Mouse (Mus musculus) stomach, embryonic 14.5 days (tissue): ENCODE measurements at regions not wholly inside any gene's neighbourhood (a gene's known extent, or its start where the extent isn't known, plus 50 kb on each side); places are given as distances from the start of the nearest gene placed in this dataset.

Experiments used
- ATAC-seq: fragments of 200-750 bp; cut with Nextera tagmentation; 2 replicates; pipeline ENCODE4 v1.8.0; 2017; ENCODE audit warnings: low read depth, moderate TSS enrichment; ENCODE audit not compliant: insufficient number of reproducible peaks, insufficient read depth, low FRiP score
- H3K27ac ChIP-seq: fragments of 300-500 bp; sonication (generic); 2 replicates; pipeline ENCODE4 v1.5.1; 2014; ENCODE audit warnings: mild to moderate bottlenecking, low read length, moderate library complexity, mixed read lengths
- H3K27me3 ChIP-seq: fragments of 300-500 bp; sonication (generic); 2 replicates; pipeline ENCODE4 v1.6.1; 2014; ENCODE audit warnings: low read length, control low read depth, mixed read lengths; ENCODE audit not compliant: control insufficient read depth, insufficient read depth
- H3K36me3 ChIP-seq: fragments of 300-500 bp; sonication (generic); 2 replicates; pipeline ENCODE4 v1.6.1; 2014; ENCODE audit warnings: mild to moderate bottlenecking, control low read depth, low read length, moderate library complexity, mixed read lengths; ENCODE audit not compliant: control insufficient read depth, insufficient read depth
- H3K4me1 ChIP-seq: fragments of 300-500 bp; sonication (generic); 2 replicates; pipeline ENCODE4 v1.6.1; 2014; ENCODE audit warnings: low read length, control low read depth, mixed read lengths; ENCODE audit not compliant: control insufficient read depth, insufficient read depth
- H3K4me2 ChIP-seq: fragments of 300-500 bp; sonication (generic); replicated peaks from 2 replicates; pipeline ENCODE4 v1.6.1; 2014; ENCODE audit warnings: low read depth, low read length, control low read depth
- H3K4me3 ChIP-seq: fragments of 300-500 bp; sonication (generic); 2 replicates; pipeline ENCODE4 v1.5.1; 2014; ENCODE audit warnings: low read depth, low read length, control low read depth
- H3K9ac ChIP-seq: fragments of 300-500 bp; sonication (generic); replicated peaks from 2 replicates; pipeline ENCODE4 v1.6.1; 2014; ENCODE audit warnings: low read depth, mild to moderate bottlenecking, control low read depth, low read length, moderate library complexity, mixed read lengths
- H3K9me3 ChIP-seq: fragments of 300-500 bp; sonication (generic); 2 replicates; pipeline ENCODE4 v1.6.1; 2016; ENCODE audit warnings: low read depth, low read length, control low read depth; ENCODE audit not compliant: control insufficient read depth
- WGBS: fragments of 180-500 bp; shearing (Covaris S2); extraction: QIAGEN DNeasy Blood & Tissue Kit; methylation state at CpG from one replicate; pipeline ENCODE4 v1.1.7; 2014; 5-methylcytosine and 5-hydroxymethylcytosine counted together

DNA sequence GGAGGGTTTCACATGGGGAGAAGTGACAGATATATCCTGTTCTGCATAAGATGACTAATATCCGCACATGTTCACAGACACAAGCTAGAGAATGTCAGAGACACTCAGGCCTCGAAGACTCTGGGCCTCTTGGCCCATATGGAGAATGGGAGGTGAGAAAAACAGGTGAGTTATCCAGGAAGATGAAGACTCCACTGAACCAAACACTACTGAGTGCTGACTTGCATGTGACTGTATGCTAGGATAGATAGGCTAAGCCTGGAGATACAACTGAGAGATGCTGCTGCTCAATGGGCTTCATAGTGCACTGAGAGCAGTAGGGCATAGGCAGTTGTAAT is 98.2 kb upstream of the Otud7a start:
- H3K9me3 ChIP-seq: no peaks in the 10 kb centered on the region
- no peaks in the 10 kb centered on the region for H3K27me3 ChIP-seq
- no peak overlapping the region for H3K4me2 ChIP-seq
- no peak for ATAC-seq
- no peak overlapping the region for H3K9ac ChIP-seq
- H3K27ac ChIP-seq: no peak overlapping the region
- H3K36me3 ChIP-seq: no peaks in the 10 kb centered on the region
- WGBS: 87% methylated on average over 2 of the region's 2 CpGs
- H3K4me3 ChIP-seq: no peak overlapping the region
- no peaks in the 10 kb centered on the region for H3K4me1 ChIP-seq
